Mouse (Mus musculus): ENCODE measurements around the gene Orc6. TPM values are rescaled to one million over a fixed set of nuclear protein-coding genes. Genes with fewer than 3 reads are reported as not detected.

Gene Orc6
- polyA plus RNA-seq (2012; fragmentation: generic; extraction: Trizol) = 13.2 TPM

- Histone ChIP-seq H3K27me3 (ENCODE audit: control insufficient read depth, insufficient read depth, insufficient read length) (no peaks in the 10 kb centered on the region), H3K4me2 (ENCODE audit: low read depth) (peak within 1 kb of the TSS; percentile 93), H3K79me2 (ENCODE audit: control insufficient read depth, insufficient read depth) (peaks cover 80% of the 10 kb centered on the region), H3K4me3 (peak within 1 kb of the TSS; percentile 97), H3ac (ENCODE audit: control insufficient read depth, insufficient read length) (peak within 1 kb of the TSS; percentile 80), H3K36me3 (ENCODE audit: control insufficient read depth, insufficient read depth) (peaks cover 18% of the 10 kb centered on the region)
- no peak for TF ChIP-seq MYOG (IDR thresholded peaks at IDR 0.05; ENCODE audit: control insufficient read depth in 1 of 3, insufficient read depth in 1 of 3, insufficient read length in 2 of 3, low read depth in 2 of 3)
- no peak for TF ChIP-seq MYOD1 (IDR thresholded peaks at IDR 0.05; ENCODE audit: control insufficient read depth in 1 of 3, insufficient read length in 2 of 3, low read depth in 2 of 3)
- TF ChIP-seq CEBPB (IDR thresholded peaks at IDR 0.05; ENCODE audit: insufficient read depth, poor library complexity, severe bottlenecking) = no peak
- TF ChIP-seq TCF3 (IDR thresholded peaks at IDR 0.05; ENCODE audit: insufficient read length, low read depth) = no peak
- TF ChIP-seq USF1 (IDR thresholded peaks at IDR 0.05; ENCODE audit: low read depth) = peak; percentile 54
- TF ChIP-seq SRF (IDR thresholded peaks at IDR 0.05; ENCODE audit: control insufficient read depth, insufficient read length, low read depth) = no peak
- no peak for TF ChIP-seq TCF12 (IDR thresholded peaks at IDR 0.05; ENCODE audit: insufficient read depth, poor library complexity, severe bottlenecking)
- TF ChIP-seq MAX (IDR thresholded peaks at IDR 0.05; ENCODE audit: low read depth) = no peak
- TF ChIP-seq POLR2AphosphoS2 (IDR thresholded peaks at IDR 0.05; ENCODE audit: insufficient read length, low read depth) = peak; percentile 93
- TF ChIP-seq REST (IDR thresholded peaks at IDR 0.05; ENCODE audit: insufficient read depth, insufficient read length) = peak; percentile 29
- peak; percentile 92 for TF ChIP-seq POLR2A (IDR thresholded peaks at IDR 0.05; ENCODE audit: insufficient read length, low read depth)
- TF ChIP-seq E2F4 (IDR thresholded peaks at IDR 0.05; ENCODE audit: insufficient read depth) = peak; percentile 87
Observed at GRCm38 (mm10) chr8:85299434-85300077, at the start of gene Orc6, which contains the start of gene Vps35. Orc6 (plus strand) TSS chr8:85299632. Vps35 (minus strand) TSS chr8:85299802.

GRCm38 (mm10) chr8:85286846-85287245 is 12.6 kb upstream of the Orc6 start:
- Histone ChIP-seq H3K4me2 (ENCODE audit: low read depth) (no peak overlapping the region), H3K4me3 (no peak overlapping the region), H3ac (ENCODE audit: control insufficient read depth, insufficient read length) (no peak overlapping the region), H3K79me2 (ENCODE audit: control insufficient read depth, insufficient read depth) (peaks cover 7% of the 10 kb centered on the region), H3K27me3 (ENCODE audit: control insufficient read depth, insufficient read depth, insufficient read length) (no peaks in the 10 kb centered on the region), H3K36me3 (ENCODE audit: control insufficient read depth, insufficient read depth) (peaks cover 64% of the 10 kb centered on the region)
- TF ChIP-seq MYOG (IDR thresholded peaks at IDR 0.05; ENCODE audit: control insufficient read depth in 1 of 3, insufficient read depth in 1 of 3, insufficient read length in 2 of 3, low read depth in 2 of 3) = no peak
- no peak for TF ChIP-seq TCF3 (IDR thresholded peaks at IDR 0.05; ENCODE audit: insufficient read length, low read depth)
- TF ChIP-seq CEBPB (IDR thresholded peaks at IDR 0.05; ENCODE audit: insufficient read depth, poor library complexity, severe bottlenecking) = no peak
- no peak for TF ChIP-seq USF1 (IDR thresholded peaks at IDR 0.05; ENCODE audit: low read depth)
- TF ChIP-seq POLR2AphosphoS2 (IDR thresholded peaks at IDR 0.05; ENCODE audit: insufficient read length, low read depth) = no peak
- no peak for TF ChIP-seq REST (IDR thresholded peaks at IDR 0.05; ENCODE audit: insufficient read depth, insufficient read length)
- no peak for TF ChIP-seq E2F4 (IDR thresholded peaks at IDR 0.05; ENCODE audit: insufficient read depth)
- no peak for TF ChIP-seq TCF12 (IDR thresholded peaks at IDR 0.05; ENCODE audit: insufficient read depth, poor library complexity, severe bottlenecking)
- no peak for TF ChIP-seq SRF (IDR thresholded peaks at IDR 0.05; ENCODE audit: control insufficient read depth, insufficient read length, low read depth)
- no peak for TF ChIP-seq POLR2A (IDR thresholded peaks at IDR 0.05; ENCODE audit: insufficient read length, low read depth)
- TF ChIP-seq MYOD1 (IDR thresholded peaks at IDR 0.05; ENCODE audit: control insufficient read depth in 1 of 3, insufficient read length in 2 of 3, low read depth in 2 of 3) = no peak
- TF ChIP-seq MAX (IDR thresholded peaks at IDR 0.05; ENCODE audit: low read depth) = no peak

GRCm38 (mm10) chr8:85298600-85299433 is 615 bp upstream of the Orc6 start:
- H3ac ChIP-seq (ENCODE audit: control insufficient read depth, insufficient read length) = peak overlapping the region; percentile 80
- H3K79me2 ChIP-seq (ENCODE audit: control insufficient read depth, insufficient read depth) = peaks cover 82% of the 10 kb centered on the region
- TF ChIP-seq CEBPB (IDR thresholded peaks at IDR 0.05; ENCODE audit: insufficient read depth, poor library complexity, severe bottlenecking) (no peak), SRF (IDR thresholded peaks at IDR 0.05; ENCODE audit: control insufficient read depth, insufficient read length, low read depth) (no peak), POLR2A (IDR thresholded peaks at IDR 0.05; ENCODE audit: insufficient read length, low read depth) (no peak), MYOD1 (IDR thresholded peaks at IDR 0.05; ENCODE audit: control insufficient read depth in 1 of 3, insufficient read length in 2 of 3, low read depth in 2 of 3) (no peak), TCF12 (IDR thresholded peaks at IDR 0.05; ENCODE audit: insufficient read depth, poor library complexity, severe bottlenecking) (no peak), POLR2AphosphoS2 (IDR thresholded peaks at IDR 0.05; ENCODE audit: insufficient read length, low read depth) (no peak), TCF3 (IDR thresholded peaks at IDR 0.05; ENCODE audit: insufficient read length, low read depth) (no peak)
- peak overlapping the region; percentile 93 for H3K4me2 ChIP-seq (ENCODE audit: low read depth)
- peaks cover 22% of the 10 kb centered on the region for H3K36me3 ChIP-seq (ENCODE audit: control insufficient read depth, insufficient read depth)
- H3K27me3 ChIP-seq (ENCODE audit: control insufficient read depth, insufficient read depth, insufficient read length) = no peaks in the 10 kb centered on the region
- H3K4me3 ChIP-seq = peak overlapping the region; percentile 97

- Histone ChIP-seq H3K36me3 (ENCODE audit: control insufficient read depth, insufficient read depth) (peaks cover 30% of the 10 kb centered on the region), H3ac (ENCODE audit: control insufficient read depth, insufficient read length) (no peak overlapping the region), H3K4me2 (ENCODE audit: low read depth) (no peak overlapping the region), H3K79me2 (ENCODE audit: control insufficient read depth, insufficient read depth) (peaks cover 58% of the 10 kb centered on the region), H3K27me3 (ENCODE audit: control insufficient read depth, insufficient read depth, insufficient read length) (no peaks in the 10 kb centered on the region), H3K4me3 (no peak overlapping the region)
- TF ChIP-seq MYOD1 (IDR thresholded peaks at IDR 0.05; ENCODE audit: control insufficient read depth in 1 of 3, insufficient read length in 2 of 3, low read depth in 2 of 3) = no peak
- TF ChIP-seq E2F4 (IDR thresholded peaks at IDR 0.05; ENCODE audit: insufficient read depth) = no peak
- TF ChIP-seq POLR2AphosphoS2 (IDR thresholded peaks at IDR 0.05; ENCODE audit: insufficient read length, low read depth) = no peak
Observed at GRCm38 (mm10) chr8:85301941-85302340, 2.5 kb downstream of the Orc6 start.

All from myocyte (in vitro differentiated cells).